Mouse (Mus musculus) left cerebral cortex, adult 6 months (tissue): ENCODE data around the gene Cacng5. TPM values are rescaled to one million over a fixed set of nuclear protein-coding genes. Genes with fewer than 3 reads are reported as not detected.

ENCODE experiments used
- long read RNA-seq, 2 experiments: library from polyadenylated mRNA; unstranded; transcript quantifications; one replicate each; pipeline ENCODE4 v2.0.0; 2019 to 2020
- polyA plus RNA-seq: library from polyadenylated mRNA; unstranded; fragments of <200 nt; fragmentation: Nextera tagmentation; gene quantifications from 2 replicates; pipeline ENCODE4 v1.2.3, GENCODE M21; 2021

Gene Cacng5
- polyA plus RNA-seq, result 4.1 and 5.4 TPM in 2 replicates
- long read RNA-seq, experiment 1, transcript Cacng5-201 (6 exons, 3,705 nt), result major isoform, 15 of 21 reads
- long read RNA-seq, experiment 1, partial matches to known transcripts, result 1 of 21 reads
- long read RNA-seq, experiment 1, other reads (novel, unspliced or antisense), result 5 of 21 reads
- long read RNA-seq, experiment 2, partial matches to known transcripts, result 0 of 8 reads
- long read RNA-seq, experiment 2, other reads (novel, unspliced or antisense), result 7 of 8 reads

DNA sequence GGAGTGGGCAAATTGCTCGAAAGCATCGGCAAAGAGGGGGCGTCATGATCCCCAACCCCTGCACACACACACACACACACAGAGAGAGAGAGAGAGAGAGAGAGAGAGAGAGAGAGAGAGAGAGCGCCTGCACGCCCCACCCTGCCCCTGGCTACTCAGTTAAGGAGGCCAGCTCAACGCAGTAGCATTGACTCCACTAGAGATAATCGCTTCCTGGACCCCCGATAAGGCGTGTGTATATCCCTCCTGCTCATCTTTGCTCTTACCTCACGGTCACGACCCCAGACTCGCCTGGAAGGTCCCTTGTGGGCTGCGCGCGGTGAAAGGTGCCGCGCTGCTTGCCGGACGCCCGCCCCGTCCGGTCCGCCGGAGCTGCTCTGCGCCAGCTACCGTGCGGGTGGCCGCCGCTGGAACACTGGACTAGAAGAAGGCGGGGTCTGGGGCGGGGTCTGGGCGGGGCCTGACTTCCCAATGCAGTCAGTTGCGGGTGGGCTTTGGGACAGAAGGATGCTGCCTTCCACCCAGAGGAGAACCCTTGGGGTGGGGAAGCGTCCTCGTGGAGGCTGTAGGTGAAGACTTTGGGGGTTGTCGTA, at the start of gene Cacng5:
Gene Cacng5 (minus strand): TSS at position 422 of the 593 bp plus-strand sequence.

Other genes starting within 250 kb of the Cacng5 start
- 0.16 and 0.40 TPM in 2 replicates for gene Cacng1, start 198.5 kb downstream of the Cacng5 start, polyA plus RNA-seq
- 6.3 and 7.0 TPM in 2 replicates for gene Cacng4, start 120.5 kb downstream of the Cacng5 start, polyA plus RNA-seq